Comparison of ENCODE assay signal across 9 mouse cellular contexts in genomic region chr2:37815676-37816075, GRCm38 (mm10). TPM values are rescaled to one million over a fixed set of nuclear protein-coding genes. Genes with fewer than 3 reads are reported as not detected.
DNase-seq lines count a peak whose midpoint lies in the region; ATAC-seq and TF ChIP-seq lines count a peak whose summit lies in the region.
"Had no signal": no experiment of that assay in that cellular context is flagged by ENCODE, and none has a peak within 500 bp of the region (broad histone marks: within the 10 kb centered on the region; RNA-seq: fewer than 3 reads in every experiment).

No protein-coding gene starts in this region.

- H3K9ac ChIP-seq in lung, postnatal 0 days (replicated peaks; ENCODE audit: low read depth), result no peak overlapping the region
- H3K9ac ChIP-seq: lung, embryonic 15.5 days had no signal

- no peak overlapping the region for H3K4me2 ChIP-seq in lung, postnatal 0 days (replicated peaks; ENCODE audit: low read depth, low read length)
- H3K4me2 ChIP-seq: lung, embryonic 15.5 days had no signal

- TF ChIP-seq EP300 in lung, postnatal 0 days (IDR thresholded peaks at IDR 0.05), result no peak

- H3K4me1 ChIP-seq in E14TG2a.4 (replicated peaks; ENCODE audit: low read depth, low read length), result no peaks in the 10 kb centered on the region
- H3K4me1 ChIP-seq in lung, postnatal 0 days (ENCODE audit: insufficient read depth, low read depth, low read length), result no peaks in the 10 kb centered on the region

- H3K27ac ChIP-seq in layer of hippocampus, adult 2 months, result no peak overlapping the region
- no peak overlapping the region for H3K27ac ChIP-seq in lung, postnatal 0 days (ENCODE audit: low read length)
- H3K27ac ChIP-seq: lung, embryonic 15.5 days had no signal

- intact Hi-C loops in heart, postnatal 10 days (cut with DNase I), result loop anchor here (2.0 to 10.0 kb wide), 2 partner anchors 563 to 839 kb away; no protein-coding TSS in a partner anchor

- WGBS in lung, postnatal 0 days, result 19% methylated on average over 3 of the region's 3 CpGs

- peak; percentile 63 to 92 for DNase-seq in adrenal gland, adult (ENCODE audit: inconsistent age in 2 of 2, low spot score in 1 of 2)
- peak; percentile 90 for DNase-seq in embryo, embryonic 10.5 days (ENCODE audit: low spot score)
- DNase-seq in heart, postnatal 10 days, result peak; percentile 80 to 89
- DNase-seq in layer of hippocampus, adult 2 months (ENCODE audit: low spot score in 2 of 2), result peak; percentile 78 to 88
- peak; percentile 78 for DNase-seq in lung, postnatal 0 days (ENCODE audit: low spot score)
- DNase-seq in retina, postnatal 7 days (ENCODE audit: low read depth, low spot score), result peak; percentile 77
- DNase-seq in yolk sac, embryonic 10.5 days (ENCODE audit: low spot score), result peak; percentile 66

- TF ChIP-seq CTCF in E14TG2a.4 (conservative IDR thresholded peaks at IDR 0.05; ENCODE audit: low read length), result peak; percentile 98
- peak; percentile 99 for TF ChIP-seq CTCF in layer of hippocampus, adult 2 months (conservative IDR thresholded peaks at IDR 0.05)
- TF ChIP-seq CTCF in lung, postnatal 0 days (IDR thresholded peaks at IDR 0.05), result peak; percentile 97

- peak; percentile 47 for ATAC-seq in lung, postnatal 0 days

- H3K36me3 ChIP-seq in E14TG2a.4 (ENCODE audit: insufficient read depth, low read length), result peaks cover 9% of the 10 kb centered on the region
- H3K36me3 ChIP-seq in lung, postnatal 0 days (ENCODE audit: insufficient read depth, low read length), result 0 out of 2 replicates have a peak, but pooled peaks cover 10% of the 10 kb centered on the region
- H3K36me3 ChIP-seq: lung, embryonic 15.5 days had no signal

- no peaks in the 10 kb centered on the region; the same call in 1 of the 2 replicates for H3K27me3 ChIP-seq in E14TG2a.4 (ENCODE audit: insufficient read depth, low read length)
- no peaks in the 10 kb centered on the region for H3K27me3 ChIP-seq in lung, postnatal 0 days (replicated peaks; ENCODE audit: insufficient read depth, low read length)
- H3K27me3 ChIP-seq: lung, embryonic 15.5 days had no signal

- no peaks in the 10 kb centered on the region for H3K9me3 ChIP-seq in E14TG2a.4 (ENCODE audit: low read length)
- H3K9me3 ChIP-seq in lung, postnatal 0 days (ENCODE audit: low read length), result no peaks in the 10 kb centered on the region
- H3K9me3 ChIP-seq: lung, embryonic 15.5 days had no signal

- H3K4me3 ChIP-seq in E14TG2a.4 (replicated peaks; ENCODE audit: low read length), result no peak overlapping the region
- no peak overlapping the region for H3K4me3 ChIP-seq in layer of hippocampus, adult 2 months
- no peak overlapping the region for H3K4me3 ChIP-seq in lung, postnatal 0 days (ENCODE audit: low read depth, low read length)
- H3K4me3 ChIP-seq: lung, embryonic 15.5 days had no signal

RNA-seq across cellular contexts. Expression of gene Crb2, which starts 39.6 kb away (rescaled TPM):
- 1 to 10 TPM in 1 of 2 experiments, under 1 TPM in 1; 0.96 to 1.7 TPM for total RNA-seq in heart, postnatal 10 days (2021)
- total RNA-seq in layer of hippocampus, adult 2 months (2021), result 1 to 10 TPM; 3.7 to 3.9 TPM
- polyA plus RNA-seq in lung, postnatal 0 days (2015; fragmentation: Nextera tagmentation; extraction: Ambion mirVana), result 0.39 and 0.40 TPM in 2 replicates
